Mouse (Mus musculus) small intestine, adult 2 months (tissue): ENCODE data around the gene Fam49a. TPM values are rescaled to one million over a fixed set of nuclear protein-coding genes. Genes with fewer than 3 reads are reported as not detected.

Experiments
- H3K27ac ChIP-seq: fragments of 200-500 bp; 2 replicates; pipeline ENCODE4 v1.5.1; 2012; ENCODE audit warnings: low read depth, low read length, control low read depth, inconsistent platforms; ENCODE audit not compliant: insufficient read depth
- H3K27me3 ChIP-seq: fragments of 200-500 bp; 2 replicates; pipeline ENCODE4 v1.6.1; 2012; ENCODE audit warnings: mild to moderate bottlenecking, moderate library complexity, low read length, inconsistent platforms; ENCODE audit not compliant: control insufficient read depth, insufficient read depth
- H3K36me3 ChIP-seq: fragments of 200-500 bp; 2 replicates; pipeline ENCODE4 v1.6.1; 2012; ENCODE audit warnings: mild to moderate bottlenecking, low read length, control low read depth, inconsistent platforms; ENCODE audit not compliant: control insufficient read depth, insufficient read depth
- H3K4me1 ChIP-seq: fragments of 200-500 bp; 2 replicates; pipeline ENCODE4 v1.6.1; 2012; ENCODE audit warnings: low read length, inconsistent platforms, mixed read lengths; ENCODE audit not compliant: control insufficient read depth, insufficient read depth, insufficient read length
- H3K4me3 ChIP-seq: fragments of 200-500 bp; 2 replicates; pipeline ENCODE4 v1.5.1; 2012; ENCODE audit warnings: low read depth, mild to moderate bottlenecking, control low read depth, inconsistent platforms, low read length, moderate library complexity
- CTCF ChIP-seq: fragments of 200-500 bp; IDR thresholded peaks from 2 replicates; pipeline ENCODE4 v1.5.1; 2012; ENCODE audit warnings: low read depth, mild to moderate bottlenecking, control low read depth, inconsistent platforms, low read length, moderate library complexity, mixed read lengths; ENCODE audit not compliant: insufficient replicate concordance, insufficient read length; ENCODE audit errors: extremely low read depth
- POLR2A ChIP-seq: fragments of 200-500 bp; IDR thresholded peaks from 2 replicates; pipeline ENCODE4 v1.6.1; 2012; ENCODE audit warnings: low read depth, mild to moderate bottlenecking, control low read depth, inconsistent platforms, low read length, moderate library complexity
- WGBS: fragments of 180-500 bp; shearing (Covaris S2); methylation state at CpG from one replicate; pipeline ENCODE4 v1.1.7; 2018; 5-methylcytosine and 5-hydroxymethylcytosine counted together
- polyA plus RNA-seq: library from polyadenylated mRNA; depleted of rRNA; stranded (reverse); fragments of >200 nt; gene quantifications from 2 replicates; pipeline ENCODE4 v1.2.3, GENCODE M21; 2012

The Fam49a gene
- polyA plus RNA-seq, 1 experiment = 0.34 TPM

DNA sequence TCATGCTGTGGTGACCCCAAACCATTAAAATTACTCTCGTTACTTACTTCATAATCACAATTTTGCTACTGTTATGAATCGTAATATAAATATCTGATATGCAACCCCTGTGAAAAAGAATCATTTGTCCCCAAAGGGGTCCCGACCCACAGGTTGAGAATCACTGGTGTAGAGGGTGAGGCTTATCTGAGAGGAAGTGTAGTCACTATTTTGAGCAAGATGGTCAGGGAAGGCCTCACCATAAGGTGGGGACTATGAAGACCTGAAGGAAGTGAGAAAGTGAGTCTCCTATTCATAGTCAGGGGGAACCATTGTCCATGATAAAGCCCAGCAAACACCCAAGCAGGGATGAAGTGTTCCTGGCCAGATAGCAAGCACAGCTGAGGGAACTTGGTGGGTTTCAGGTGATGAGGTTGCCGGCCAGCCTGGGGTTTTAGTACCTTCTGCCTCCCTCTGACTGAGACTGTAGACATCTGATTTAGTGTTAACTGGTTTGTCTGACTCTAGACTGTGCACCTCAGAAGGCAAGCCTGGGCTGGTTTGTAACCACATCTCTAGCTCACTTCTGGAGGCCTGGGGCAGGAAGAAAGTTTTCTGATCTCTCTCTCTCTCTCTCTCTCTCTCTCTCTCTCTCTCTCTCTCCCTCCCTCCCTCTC is 13.3 kb downstream of the Fam49a start:
- Histone ChIP-seq H3K27ac (no peak overlapping the region), H3K4me1 (no peaks in the 10 kb centered on the region), H3K4me3 (no peak overlapping the region), H3K27me3 (no peaks in the 10 kb centered on the region), H3K36me3 (no peaks in the 10 kb centered on the region)
- WGBS = 81% methylated on average over 4 of the region's 4 CpGs
- no peak for TF ChIP-seq POLR2A
- no peak for TF ChIP-seq CTCF

DNA sequence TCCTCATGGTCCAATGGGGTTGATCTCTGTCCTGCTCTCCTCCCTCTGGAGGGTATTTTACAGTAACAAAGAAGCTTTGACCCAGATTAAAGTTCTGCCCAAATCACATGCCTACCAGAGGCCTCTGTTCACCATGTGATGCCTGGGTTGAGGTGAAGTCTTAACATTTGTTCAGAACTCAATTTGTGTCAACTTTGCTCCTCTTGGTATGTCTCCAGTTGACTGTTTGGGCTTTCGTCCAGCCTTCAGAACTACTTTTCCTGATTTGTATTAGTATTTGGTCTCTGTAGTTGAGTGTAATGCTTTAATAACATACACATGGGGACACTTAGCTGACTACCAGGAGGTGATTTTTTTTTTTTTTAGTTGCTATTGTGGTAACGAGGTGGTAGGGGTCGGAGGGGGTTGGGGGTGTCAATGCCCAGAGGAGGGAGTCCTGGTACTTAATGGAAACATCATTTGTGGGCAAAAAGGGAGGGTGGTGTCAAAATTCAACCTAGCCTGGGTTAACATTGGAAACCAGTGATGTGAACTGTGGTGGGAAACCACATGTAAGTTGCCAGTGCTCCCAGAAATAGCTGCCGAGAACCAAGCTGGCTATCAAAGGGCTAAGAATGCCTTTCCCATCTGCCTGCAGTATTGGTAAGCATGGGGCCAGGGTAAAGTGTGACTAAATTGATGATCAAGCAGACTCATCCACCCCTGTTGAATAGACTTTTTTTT is 16.0 kb downstream of the Fam49a start:
- Histone ChIP-seq H3K4me1 (no peaks in the 10 kb centered on the region), H3K4me3 (no peak overlapping the region), H3K27me3 (no peaks in the 10 kb centered on the region), H3K27ac (no peak overlapping the region), H3K36me3 (no peaks in the 10 kb centered on the region)
- TF ChIP-seq POLR2A (no peak), CTCF (no peak)
- 77% methylated on average over 4 of the region's 4 CpGs for WGBS

DNA sequence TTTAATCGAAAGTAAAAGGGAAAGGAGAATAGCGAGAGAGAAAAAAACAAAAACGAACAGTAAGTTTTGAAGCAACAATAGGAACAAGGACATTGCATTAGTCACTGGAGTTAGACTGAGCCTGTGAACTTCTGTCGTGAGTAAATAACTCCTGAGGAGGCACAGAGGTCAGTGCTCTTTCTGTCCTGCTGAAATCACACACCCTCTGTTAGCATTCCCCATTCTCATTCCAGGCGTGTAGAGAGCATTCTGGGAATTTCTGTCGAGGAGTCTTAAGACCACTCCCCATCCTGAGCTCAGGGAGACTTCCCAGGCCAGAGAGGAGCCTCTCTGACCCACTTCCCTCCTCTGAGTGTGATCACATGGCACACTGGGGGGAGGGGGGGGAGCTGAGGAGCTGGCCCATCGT is 16.5 kb downstream of the Fam49a start:
- no peak overlapping the region for H3K4me3 ChIP-seq
- no peaks in the 10 kb centered on the region for H3K4me1 ChIP-seq
- TF ChIP-seq POLR2A (no peak), CTCF (no peak)
- H3K27ac ChIP-seq = peak overlapping the region; percentile 21; the same call in 1 of the 2 replicates
- WGBS = 61% methylated on average over 7 of the region's 7 CpGs
- no peaks in the 10 kb centered on the region for H3K27me3 ChIP-seq
- H3K36me3 ChIP-seq = no peaks in the 10 kb centered on the region

DNA sequence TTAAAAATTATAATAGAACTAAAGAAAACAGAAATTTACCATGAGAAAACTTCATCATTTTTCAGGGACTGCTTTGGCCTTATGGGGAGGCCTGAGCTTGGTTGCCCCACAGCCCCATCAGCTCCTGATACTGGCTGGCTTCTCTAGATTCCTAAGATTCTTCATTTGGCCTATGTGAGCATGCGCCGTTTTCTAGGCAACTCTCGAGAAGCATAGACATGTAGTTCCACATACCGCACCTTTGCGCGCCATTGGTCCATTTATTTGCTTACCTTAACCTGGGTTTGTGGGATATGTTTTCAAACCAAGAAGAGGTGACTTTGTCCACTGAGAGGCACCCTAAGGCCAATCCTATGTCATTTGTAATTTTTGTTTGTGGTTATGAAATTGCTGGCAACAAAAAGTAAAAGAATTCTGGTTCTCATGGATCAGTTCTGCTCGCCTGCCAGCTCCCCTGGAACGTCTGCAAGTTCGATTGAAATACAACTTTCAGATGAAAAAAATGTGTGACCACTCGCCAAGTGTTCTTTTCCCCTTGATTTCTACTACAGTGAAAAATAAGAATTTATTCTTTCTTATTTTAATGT is 21.9 kb downstream of the Fam49a start:
- H3K36me3 ChIP-seq = no peaks in the 10 kb centered on the region
- H3K4me3 ChIP-seq = no peak overlapping the region
- TF ChIP-seq POLR2A = no peak
- TF ChIP-seq CTCF = no peak
- H3K27ac ChIP-seq = no peak overlapping the region
- WGBS = 89% methylated on average over 10 of the region's 10 CpGs
- no peaks in the 10 kb centered on the region for H3K27me3 ChIP-seq
- H3K4me1 ChIP-seq = no peaks in the 10 kb centered on the region

DNA sequence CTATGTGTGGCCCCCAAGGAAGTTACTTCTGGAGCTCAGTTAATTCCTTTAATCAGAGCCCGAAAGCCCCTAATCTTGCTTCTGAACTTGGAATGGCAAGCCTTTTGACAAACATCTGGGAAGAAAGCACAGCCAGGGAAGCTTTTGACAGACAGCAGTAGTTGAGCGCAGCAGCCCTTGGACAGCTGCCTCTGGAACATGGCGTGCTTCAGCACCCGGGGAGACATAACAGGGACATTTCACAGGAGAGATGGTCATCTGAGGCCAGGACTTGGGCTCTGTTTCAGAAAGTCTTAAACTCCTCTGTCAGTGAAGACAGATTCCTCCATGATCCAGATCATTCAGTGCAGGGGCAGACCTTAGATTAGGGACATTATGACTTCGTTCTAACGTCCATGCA is 22.6 kb downstream of the Fam49a start:
- H3K27me3 ChIP-seq = no peaks in the 10 kb centered on the region
- TF ChIP-seq POLR2A = no peak
- TF ChIP-seq CTCF = no peak
- H3K36me3 ChIP-seq = no peaks in the 10 kb centered on the region
- whole genome bisulfite sequencing = 84% methylated on average over 6 of the region's 6 CpGs
- H3K27ac ChIP-seq = no peak overlapping the region
- H3K4me1 ChIP-seq = no peaks in the 10 kb centered on the region
- no peak overlapping the region for H3K4me3 ChIP-seq

DNA sequence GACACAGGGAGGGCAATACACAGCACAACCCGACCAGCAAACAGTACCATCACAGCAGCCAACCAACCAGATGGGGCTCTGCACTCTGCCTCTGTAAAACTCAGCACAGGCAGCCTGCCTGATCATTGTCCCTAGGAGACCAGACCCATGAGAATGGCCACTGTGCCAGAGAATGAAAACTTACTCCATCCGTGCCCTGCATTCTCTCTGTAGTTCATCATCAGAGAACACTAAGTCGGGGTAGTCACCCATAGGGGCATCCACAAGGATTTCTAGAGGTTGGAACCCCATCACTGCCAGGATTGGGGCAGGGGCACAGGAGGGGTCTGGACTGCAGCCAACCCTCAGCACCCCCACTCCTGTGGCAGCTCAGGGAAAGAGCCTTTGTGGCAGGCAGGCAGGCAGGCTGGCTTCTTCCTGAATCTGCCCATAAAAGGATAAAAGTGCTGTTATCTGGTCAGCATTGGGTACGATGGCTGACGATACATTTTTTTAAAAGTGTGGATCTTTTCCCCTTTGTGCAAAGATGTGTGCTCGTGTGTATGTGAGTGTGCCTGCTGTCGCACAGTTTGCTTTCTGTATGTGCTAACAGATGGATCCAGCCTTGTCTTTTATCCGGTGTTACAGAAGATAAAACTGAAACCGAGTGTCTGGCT is 25.3 kb downstream of the Fam49a start:
- TF ChIP-seq CTCF = no peak
- no peak for TF ChIP-seq POLR2A
- WGBS = 59% methylated on average over 9 of the region's 9 CpGs
- H3K36me3 ChIP-seq = no peaks in the 10 kb centered on the region
- peak overlapping the region; percentile 10; the same call in 1 of the 2 replicates for H3K27ac ChIP-seq
- no peaks in the 10 kb centered on the region for H3K27me3 ChIP-seq
- no peak overlapping the region for H3K4me3 ChIP-seq
- no peaks in the 10 kb centered on the region; the same call in 1 of the 2 replicates for H3K4me1 ChIP-seq

DNA sequence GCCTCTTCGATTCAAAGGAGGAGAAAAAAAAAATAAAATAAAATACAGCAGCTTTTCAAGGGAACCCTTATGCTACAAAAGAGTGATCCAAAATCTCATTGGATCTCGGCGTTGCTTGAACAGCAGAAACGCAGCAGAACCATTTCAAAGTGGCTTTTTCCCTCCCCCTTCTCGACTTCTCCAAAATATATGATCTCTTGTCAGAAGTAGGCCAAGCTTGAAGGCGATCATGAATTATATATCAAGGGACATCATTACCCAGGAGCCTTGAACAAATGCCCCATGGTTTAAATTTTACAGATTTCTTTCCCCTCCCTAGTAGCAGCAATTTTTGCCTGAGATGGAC is 25.8 kb downstream of the Fam49a start:
- Histone ChIP-seq H3K4me1 (no peaks in the 10 kb centered on the region; the same call in 1 of the 2 replicates), H3K27ac (peak overlapping the region; percentile 10; the same call in 1 of the 2 replicates), H3K36me3 (no peaks in the 10 kb centered on the region), H3K4me3 (no peak overlapping the region), H3K27me3 (no peaks in the 10 kb centered on the region)
- WGBS = 69% methylated on average over 6 of the region's 6 CpGs
- TF ChIP-seq POLR2A = no peak
- no peak for TF ChIP-seq CTCF
